Mouse (Mus musculus): Measurements from ENCODE around the gene Terf2ip. TPM values are rescaled to one million over a fixed set of nuclear protein-coding genes. Genes with fewer than 3 reads are reported as not detected.

Terf2ip gene
- polyA plus RNA-seq, 1 experiment from 2014 or later, result 5.4 TPM

DNA sequence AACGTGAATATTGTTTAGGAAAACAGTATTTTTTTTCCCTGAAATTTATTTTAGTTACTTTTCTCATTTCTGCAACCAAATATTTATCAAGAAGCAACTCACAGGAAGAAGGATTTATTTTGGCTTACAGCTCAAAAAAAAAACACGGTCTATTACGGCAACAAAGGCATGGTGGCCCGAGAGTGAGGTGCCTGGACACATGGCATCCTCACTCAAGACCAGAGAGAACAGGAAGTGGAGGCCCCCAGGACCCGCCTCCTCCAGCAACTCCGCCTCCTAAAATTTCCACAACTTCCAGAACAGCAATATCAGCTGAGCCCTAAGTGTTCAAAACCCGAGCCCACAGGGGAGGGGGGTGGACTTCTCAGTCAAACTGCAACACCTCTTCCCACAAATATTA is 18.3 kb downstream of the Terf2ip start:
- DNase-seq (no peak), ATAC-seq (no peak)
- Histone ChIP-seq H3K27ac (ENCODE audit: low read depth) (no peak overlapping the region), H3K36me3 (replicated peaks; ENCODE audit: insufficient read depth, low read length) (no peaks in the 10 kb centered on the region), H3K4me3 (ENCODE audit: low read depth, low read length) (no peak overlapping the region), H3K9ac (replicated peaks) (no peak overlapping the region), H3K27me3 (ENCODE audit: insufficient read depth, low read length) (no peaks in the 10 kb centered on the region), H3K4me2 (ENCODE audit: low read depth, low read length) (no peak overlapping the region), H3K9me3 (ENCODE audit: low read length) (no peaks in the 10 kb centered on the region), H3K4me1 (ENCODE audit: insufficient read depth) (no peaks in the 10 kb centered on the region)
- WGBS (ENCODE audit: insufficient replicate concordance), result 72% methylated on average over 7 of the region's 7 CpGs
- TF ChIP-seq EP300 (IDR thresholded peaks at IDR 0.05; ENCODE audit: low read depth), result no peak
- no peak for TF ChIP-seq CTCF (IDR thresholded peaks at IDR 0.05; ENCODE audit: low read depth)

DNA sequence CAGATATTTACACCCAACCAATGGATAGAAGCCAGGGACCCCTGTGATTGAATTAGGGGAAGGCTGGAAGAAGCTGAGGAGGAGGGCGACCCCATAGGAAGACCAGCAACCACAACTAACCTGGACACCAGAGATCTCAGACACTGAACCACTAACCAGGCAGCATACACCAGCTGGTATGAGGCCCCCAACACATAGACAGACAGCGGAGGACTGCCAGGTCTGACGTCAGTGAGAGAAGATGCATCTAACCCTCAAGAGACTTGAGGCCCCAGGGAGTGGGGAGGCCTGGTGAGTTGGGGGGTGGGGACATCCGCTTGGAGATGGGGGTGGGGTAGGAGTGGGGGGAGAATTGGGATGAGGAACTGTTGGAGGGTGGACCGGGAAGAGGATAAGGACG is 19.5 kb downstream of the Terf2ip start:
- Histone ChIP-seq H3K4me1 (ENCODE audit: insufficient read depth) (no peaks in the 10 kb centered on the region), H3K27ac (ENCODE audit: low read depth) (no peak overlapping the region), H3K27me3 (ENCODE audit: insufficient read depth, low read length) (no peaks in the 10 kb centered on the region), H3K9ac (replicated peaks) (no peak overlapping the region), H3K4me3 (ENCODE audit: low read depth, low read length) (no peak overlapping the region), H3K36me3 (replicated peaks; ENCODE audit: insufficient read depth, low read length) (no peaks in the 10 kb centered on the region), H3K4me2 (ENCODE audit: low read depth, low read length) (no peak overlapping the region), H3K9me3 (ENCODE audit: low read length) (no peaks in the 10 kb centered on the region)
- no peak for DNase-seq
- TF ChIP-seq EP300 (IDR thresholded peaks at IDR 0.05; ENCODE audit: low read depth), result no peak
- TF ChIP-seq CTCF (IDR thresholded peaks at IDR 0.05; ENCODE audit: low read depth), result no peak
- no peak for ATAC-seq
- WGBS (ENCODE audit: insufficient replicate concordance), result 64% methylated on average over 6 of the region's 6 CpGs

DNA sequence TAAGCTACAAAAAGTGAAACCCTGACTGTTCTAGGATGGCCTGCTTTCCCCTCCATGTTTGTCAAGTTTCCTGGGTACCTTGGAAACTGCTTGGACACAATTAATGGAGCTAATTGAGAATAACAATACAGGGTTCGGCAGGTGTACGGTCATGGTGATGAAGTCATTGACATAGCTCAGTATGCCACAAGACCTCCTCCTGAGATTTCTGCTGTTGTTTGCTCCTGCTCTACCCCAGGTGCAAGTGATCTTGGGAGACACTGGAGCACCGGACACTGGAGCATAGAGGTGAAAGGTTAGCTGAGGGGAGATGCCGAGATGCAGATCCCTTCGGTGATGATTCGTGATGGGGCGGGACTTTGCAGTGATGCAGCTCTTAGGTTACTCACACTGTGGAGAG is 21.9 kb downstream of the Terf2ip start:
- DNase-seq (no peak), ATAC-seq (no peak)
- no peak overlapping the region for H3K4me2 ChIP-seq (ENCODE audit: low read depth, low read length)
- WGBS (ENCODE audit: insufficient replicate concordance), result 70% methylated on average over 7 of the region's 7 CpGs
- no peaks in the 10 kb centered on the region for H3K36me3 ChIP-seq (replicated peaks; ENCODE audit: insufficient read depth, low read length)
- H3K9me3 ChIP-seq (ENCODE audit: low read length), result no peaks in the 10 kb centered on the region
- no peaks in the 10 kb centered on the region for H3K27me3 ChIP-seq (ENCODE audit: insufficient read depth, low read length)
- H3K4me3 ChIP-seq (ENCODE audit: low read depth, low read length), result no peak overlapping the region
- no peak overlapping the region for H3K9ac ChIP-seq (replicated peaks)
- no peak overlapping the region for H3K27ac ChIP-seq (ENCODE audit: low read depth)
- TF ChIP-seq CTCF (IDR thresholded peaks at IDR 0.05; ENCODE audit: low read depth) (no peak), EP300 (IDR thresholded peaks at IDR 0.05; ENCODE audit: low read depth) (no peak)
- H3K4me1 ChIP-seq (ENCODE audit: insufficient read depth), result no peaks in the 10 kb centered on the region

DNA sequence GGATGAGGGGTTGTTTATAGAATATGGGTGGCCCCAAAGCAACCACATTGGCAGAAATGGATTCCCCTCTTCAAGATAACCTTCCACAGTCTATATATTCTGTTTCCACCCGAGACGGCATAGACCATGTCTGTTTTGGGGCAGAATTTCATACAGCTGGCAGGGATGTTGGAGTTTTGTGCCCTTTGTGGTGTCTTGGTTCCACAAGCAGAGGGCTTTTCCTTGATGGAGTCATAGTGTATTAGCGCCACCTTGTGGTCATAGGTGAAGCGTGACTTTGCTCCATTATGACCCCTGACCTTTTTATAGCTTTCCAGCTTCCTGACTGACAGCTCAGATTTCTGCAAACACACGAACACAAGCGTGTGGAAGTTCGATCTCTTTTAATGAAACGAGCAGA is 23.4 kb downstream of the Terf2ip start:
- H3K4me3 ChIP-seq (ENCODE audit: low read depth, low read length), result no peak overlapping the region
- H3K9ac ChIP-seq (replicated peaks), result no peak overlapping the region
- H3K9me3 ChIP-seq (ENCODE audit: low read length), result no peaks in the 10 kb centered on the region
- no peak overlapping the region for H3K4me2 ChIP-seq (ENCODE audit: low read depth, low read length)
- 9% methylated on average over 8 of the region's 8 CpGs for WGBS (ENCODE audit: insufficient replicate concordance)
- H3K27me3 ChIP-seq (ENCODE audit: insufficient read depth, low read length), result no peaks in the 10 kb centered on the region
- TF ChIP-seq CTCF (IDR thresholded peaks at IDR 0.05; ENCODE audit: low read depth), result peak; percentile 87
- no peak for TF ChIP-seq EP300 (IDR thresholded peaks at IDR 0.05; ENCODE audit: low read depth)
- peak; percentile 62 for DNase-seq
- H3K36me3 ChIP-seq (replicated peaks; ENCODE audit: insufficient read depth, low read length), result no peaks in the 10 kb centered on the region
- no peaks in the 10 kb centered on the region for H3K4me1 ChIP-seq (ENCODE audit: insufficient read depth)
- peak; percentile 56; the same call in 1 of the 2 replicates for ATAC-seq
- no peak overlapping the region for H3K27ac ChIP-seq (ENCODE audit: low read depth)

DNA sequence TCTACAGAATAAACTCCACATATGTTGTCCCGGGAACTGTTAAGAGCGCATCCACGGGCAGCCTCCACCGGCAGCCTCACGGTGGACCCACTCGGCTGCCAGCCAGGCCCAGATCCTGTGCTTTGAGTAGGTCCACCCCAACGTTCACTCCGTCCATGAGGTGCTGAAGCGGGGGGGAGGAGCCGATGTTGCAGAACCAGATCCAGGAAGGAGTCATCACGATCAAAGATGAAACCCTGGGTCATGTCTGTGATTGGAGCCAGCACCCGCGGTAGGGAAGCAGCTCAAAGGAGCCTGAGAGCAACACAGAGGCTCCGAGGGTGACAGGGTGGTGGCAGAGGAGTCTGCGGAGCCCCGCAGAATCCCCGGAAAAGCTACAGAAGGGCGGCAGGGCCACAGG is 26.3 kb downstream of the Terf2ip start:
- TF ChIP-seq CTCF (IDR thresholded peaks at IDR 0.05; ENCODE audit: low read depth) (no peak), EP300 (IDR thresholded peaks at IDR 0.05; ENCODE audit: low read depth) (no peak)
- DNase-seq, result no peak
- 74% methylated on average over 18 of the region's 18 CpGs for WGBS (ENCODE audit: insufficient replicate concordance)
- ATAC-seq, result no peak
- no peak overlapping the region for H3K4me3 ChIP-seq (ENCODE audit: low read depth, low read length)
- no peak overlapping the region for H3K4me2 ChIP-seq (ENCODE audit: low read depth, low read length)
- H3K4me1 ChIP-seq (ENCODE audit: insufficient read depth), result no peaks in the 10 kb centered on the region
- no peak overlapping the region for H3K9ac ChIP-seq (replicated peaks)
- no peaks in the 10 kb centered on the region for H3K36me3 ChIP-seq (replicated peaks; ENCODE audit: insufficient read depth, low read length)
- H3K9me3 ChIP-seq (ENCODE audit: low read length), result no peaks in the 10 kb centered on the region
- H3K27me3 ChIP-seq (ENCODE audit: insufficient read depth, low read length), result no peaks in the 10 kb centered on the region
- no peak overlapping the region for H3K27ac ChIP-seq (ENCODE audit: low read depth)

DNA sequence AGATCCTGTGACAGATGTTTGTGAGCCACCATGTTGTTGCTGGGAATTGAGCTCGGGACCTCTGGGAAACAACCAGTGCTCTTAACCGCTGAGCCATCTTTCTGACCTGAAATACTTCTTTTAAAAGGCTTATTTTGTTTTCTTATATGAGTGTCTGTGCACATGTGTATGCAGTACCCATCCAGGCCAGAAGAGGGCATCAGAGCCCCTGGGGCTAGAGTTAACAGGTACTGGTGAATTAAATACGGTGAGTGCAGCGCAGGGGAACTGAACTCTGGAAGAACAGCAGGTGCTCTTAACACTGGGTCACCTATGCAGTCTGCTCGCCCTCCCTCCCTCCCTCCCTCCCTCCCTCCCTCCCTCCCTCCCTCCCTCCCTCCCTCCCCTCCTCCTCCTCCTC is 34.0 kb downstream of the Terf2ip start:
- ATAC-seq, result no peak
- Histone ChIP-seq H3K4me1 (ENCODE audit: insufficient read depth) (no peaks in the 10 kb centered on the region), H3K9ac (replicated peaks) (no peak overlapping the region), H3K36me3 (replicated peaks; ENCODE audit: insufficient read depth, low read length) (no peaks in the 10 kb centered on the region), H3K27ac (ENCODE audit: low read depth) (no peak overlapping the region), H3K4me3 (ENCODE audit: low read depth, low read length) (no peak overlapping the region), H3K9me3 (ENCODE audit: low read length) (no peaks in the 10 kb centered on the region), H3K4me2 (ENCODE audit: low read depth, low read length) (no peak overlapping the region), H3K27me3 (ENCODE audit: insufficient read depth, low read length) (no peaks in the 10 kb centered on the region)
- DNase-seq, result peak; percentile 22
- 68% methylated on average over 5 of the region's 5 CpGs for WGBS (ENCODE audit: insufficient replicate concordance)
- peak; percentile 44 for TF ChIP-seq CTCF (IDR thresholded peaks at IDR 0.05; ENCODE audit: low read depth)
- no peak for TF ChIP-seq EP300 (IDR thresholded peaks at IDR 0.05; ENCODE audit: low read depth)

DNA sequence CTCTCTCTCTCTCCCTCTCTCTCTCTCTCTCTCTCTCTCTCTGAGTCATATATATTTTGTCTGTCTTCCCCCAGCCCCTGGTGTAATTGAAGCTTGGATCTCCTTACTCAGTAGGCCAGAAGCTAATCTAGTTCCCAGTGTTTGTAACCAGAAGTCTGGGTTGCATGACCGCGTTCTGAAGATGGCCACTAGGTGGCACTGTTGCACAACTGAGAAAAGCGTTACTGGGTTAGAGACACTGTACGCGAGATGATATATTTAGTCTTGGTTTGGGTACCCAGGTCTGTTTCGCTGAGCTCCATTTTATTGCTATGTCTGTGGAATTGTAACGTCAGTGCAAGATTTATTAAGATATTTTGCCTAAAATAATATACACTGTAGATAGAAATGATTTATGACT is 34.7 kb downstream of the Terf2ip start:
- no peaks in the 10 kb centered on the region for H3K9me3 ChIP-seq (ENCODE audit: low read length)
- 3% methylated on average over 7 of the region's 7 CpGs for WGBS (ENCODE audit: insufficient replicate concordance)
- no peak for ATAC-seq
- no peaks in the 10 kb centered on the region for H3K27me3 ChIP-seq (ENCODE audit: insufficient read depth, low read length)
- H3K36me3 ChIP-seq (replicated peaks; ENCODE audit: insufficient read depth, low read length), result no peaks in the 10 kb centered on the region
- no peak overlapping the region for H3K4me3 ChIP-seq (ENCODE audit: low read depth, low read length)
- H3K27ac ChIP-seq (ENCODE audit: low read depth), result no peak overlapping the region
- H3K4me1 ChIP-seq (ENCODE audit: insufficient read depth), result no peaks in the 10 kb centered on the region
- no peak overlapping the region for H3K9ac ChIP-seq (replicated peaks)
- no peak overlapping the region for H3K4me2 ChIP-seq (ENCODE audit: low read depth, low read length)
- TF ChIP-seq EP300 (IDR thresholded peaks at IDR 0.05; ENCODE audit: low read depth) (no peak), CTCF (IDR thresholded peaks at IDR 0.05; ENCODE audit: low read depth) (peak; percentile 93)
- peak; percentile 78 for DNase-seq
